Mouse (Mus musculus): ENCODE measurements around the gene Bmpr1b. TPM values are rescaled to one million over a fixed set of nuclear protein-coding genes. Genes with fewer than 3 reads are reported as not detected.

Gene Bmpr1b
- total and polyA plus RNA-seq, 3 experiments, result 0.04 TPM; not detected in 1

GRCm38 (mm10) chr3:142089684-142090083, 79.5 kb downstream of the Bmpr1b start:
- no peaks in the 10 kb centered on the region for H3K9me3 ChIP-seq (replicated peaks; ENCODE audit: low read length)
- H3K27ac ChIP-seq (ENCODE audit: insufficient read depth, low read depth), result no peak overlapping the region
- H3K4me2 ChIP-seq (ENCODE audit: insufficient read depth, low read depth, poor library complexity, severe bottlenecking), result no peak overlapping the region
- in situ Hi-C loops (cut with MboI; ENCODE audit: low pct_ligation_motif_present, low pct_unique_long_range_greater_than_20kb, low sequenced_read_pairs), result no loop called here
- H3K79me2 ChIP-seq (replicated peaks; ENCODE audit: control insufficient read depth, extremely low read depth, insufficient read depth, poor library complexity, severe bottlenecking), result no peaks in the 10 kb centered on the region
- H3K36me3 ChIP-seq (replicated peaks in 1 of 2; ENCODE audit: control insufficient read depth in 1 of 2, insufficient read depth in 1 of 2, low read length in 1 of 2), result no peaks in the 10 kb centered on the region
- TF ChIP-seq MYC (IDR thresholded peaks at IDR 0.05; ENCODE audit: low read depth, low read length) (no peak), SMC3 (IDR thresholded peaks at IDR 0.05; ENCODE audit: low read depth, low read length) (no peak), JUN (IDR thresholded peaks at IDR 0.05; ENCODE audit: insufficient read depth, low read depth, low read length) (no peak), GABPA (IDR thresholded peaks at IDR 0.05; ENCODE audit: insufficient replicate concordance, low read depth, low read length) (no peak), EP300 (IDR thresholded peaks at IDR 0.05; ENCODE audit: low read length) (no peak), MAX (IDR thresholded peaks at IDR 0.05; ENCODE audit: low read length) (no peak), ZC3H11A (IDR thresholded peaks at IDR 0.05; ENCODE audit: low read depth, low read length) (no peak), MXI1 (IDR thresholded peaks at IDR 0.05; ENCODE audit: low read depth, low read length) (no peak), NELFE (IDR thresholded peaks at IDR 0.05; ENCODE audit: low read depth, low read length) (no peak), ELF1 (IDR thresholded peaks at IDR 0.05; ENCODE audit: low read depth, low read length) (no peak), PAX5 (IDR thresholded peaks at IDR 0.05; ENCODE audit: low read length) (no peak), CHD2 (IDR thresholded peaks at IDR 0.05; ENCODE audit: low read length) (no peak), ETS1 (conservative IDR thresholded peaks at IDR 0.05; ENCODE audit: low read depth, low read length) (no peak), CTCF (conservative IDR thresholded peaks at IDR 0.05 in 1 of 2, IDR thresholded peaks at IDR 0.05 in 1 of 2; ENCODE audit: low read depth in 2 of 2, low read length in 2 of 2) (no peak)
- dilution Hi-C loops (cut with MboI; ENCODE audit: extremely low pct_ligation_motif_present, extremely low pct_unique_long_range_greater_than_20kb, low sequenced_read_pairs), result no loop called here
- H3K4me3 ChIP-seq (replicated peaks in 1 of 3; ENCODE audit: low read depth in 2 of 3, low read length in 2 of 3, poor library complexity in 1 of 3), result no peak overlapping the region
- H3K9ac ChIP-seq (ENCODE audit: insufficient read depth, low read depth), result no peak overlapping the region
- no peak for DNase-seq (ENCODE audit: extremely low read depth)
- no peaks in the 10 kb centered on the region for H3K27me3 ChIP-seq (replicated peaks)
- peaks cover 3 to 9% of the 10 kb centered on the region in 2 experiments; a peak in 3 of 4 replicates for H3K4me1 ChIP-seq (ENCODE audit: control insufficient read depth in 1 of 2, insufficient read depth in 2 of 2)

- Histone ChIP-seq H3K4me1 (ENCODE audit: control insufficient read depth in 1 of 2, insufficient read depth in 2 of 2) (peaks cover 3 to 9% of the 10 kb centered on the region in 2 experiments; a peak in 3 of 4 replicates), H3K79me2 (replicated peaks; ENCODE audit: control insufficient read depth, extremely low read depth, insufficient read depth, poor library complexity, severe bottlenecking) (no peaks in the 10 kb centered on the region), H3K9ac (ENCODE audit: insufficient read depth, low read depth) (no peak overlapping the region), H3K4me3 (replicated peaks in 1 of 3; ENCODE audit: low read depth in 2 of 3, low read length in 2 of 3, poor library complexity in 1 of 3) (no peak overlapping the region), H3K4me2 (ENCODE audit: insufficient read depth, low read depth, poor library complexity, severe bottlenecking) (peak overlapping the region; percentile 11), H3K36me3 (replicated peaks in 1 of 2; ENCODE audit: control insufficient read depth in 1 of 2, insufficient read depth in 1 of 2, low read length in 1 of 2) (no peaks in the 10 kb centered on the region), H3K9me3 (replicated peaks; ENCODE audit: low read length) (no peaks in the 10 kb centered on the region), H3K27ac (ENCODE audit: insufficient read depth, low read depth) (no peak overlapping the region), H3K27me3 (replicated peaks) (no peaks in the 10 kb centered on the region)
- peak; percentile 31 for DNase-seq (ENCODE audit: extremely low read depth)
- dilution Hi-C loops (cut with MboI; ENCODE audit: extremely low pct_ligation_motif_present, extremely low pct_unique_long_range_greater_than_20kb, low sequenced_read_pairs) (no loop called here), in situ Hi-C loops (cut with MboI; ENCODE audit: low pct_ligation_motif_present, low pct_unique_long_range_greater_than_20kb, low sequenced_read_pairs) (no loop called here)
- TF ChIP-seq CTCF (conservative IDR thresholded peaks at IDR 0.05 in 1 of 2, IDR thresholded peaks at IDR 0.05 in 1 of 2; ENCODE audit: low read depth in 2 of 2, low read length in 2 of 2) (no peak), ETS1 (conservative IDR thresholded peaks at IDR 0.05; ENCODE audit: low read depth, low read length) (no peak), TCF12 (IDR thresholded peaks at IDR 0.05; ENCODE audit: low read depth, low read length) (no peak), JUN (IDR thresholded peaks at IDR 0.05; ENCODE audit: insufficient read depth, low read depth, low read length) (peak; percentile 26; the same call in 1 of the 2 replicates), SMC3 (IDR thresholded peaks at IDR 0.05; ENCODE audit: low read depth, low read length) (no peak), CHD2 (IDR thresholded peaks at IDR 0.05; ENCODE audit: low read length) (no peak), CHD1 (IDR thresholded peaks at IDR 0.05; ENCODE audit: low read depth, low read length) (no peak), NRF1 (IDR thresholded peaks at IDR 0.05; ENCODE audit: low read depth, low read length) (no peak), E2F4 (IDR thresholded peaks at IDR 0.05; ENCODE audit: insufficient replicate concordance, low read depth, low read length) (no peak), POLR2A (IDR thresholded peaks at IDR 0.05; ENCODE audit: low read depth, low read length) (no peak), JUND (conservative IDR thresholded peaks at IDR 0.05; ENCODE audit: low read depth, low read length) (peak; percentile 57; the same call in 1 of the 2 replicates), RAD21 (IDR thresholded peaks at IDR 0.05; ENCODE audit: low read depth, low read length) (no peak), ZKSCAN1 (IDR thresholded peaks at IDR 0.05; ENCODE audit: borderline replicate concordance, low read depth, low read length) (no peak), BHLHE40 (IDR thresholded peaks at IDR 0.05; ENCODE audit: low read depth, low read length) (peak; percentile 46; the same call in 1 of the 2 replicates), HCFC1 (IDR thresholded peaks at IDR 0.05; ENCODE audit: low read depth, low read length) (no peak), MEF2A (IDR thresholded peaks at IDR 0.05; ENCODE audit: borderline replicate concordance, low read depth, low read length) (peak; percentile 52; the same call in 1 of the 2 replicates), POLR2AphosphoS2 (IDR thresholded peaks at IDR 0.05; ENCODE audit: low read depth, low read length) (no peak), MXI1 (IDR thresholded peaks at IDR 0.05; ENCODE audit: low read depth, low read length) (no peak), GABPA (IDR thresholded peaks at IDR 0.05; ENCODE audit: insufficient replicate concordance, low read depth, low read length) (no peak), MAX (IDR thresholded peaks at IDR 0.05; ENCODE audit: low read length) (no peak), ZC3H11A (IDR thresholded peaks at IDR 0.05; ENCODE audit: low read depth, low read length) (no peak), MAFK (IDR thresholded peaks at IDR 0.05; ENCODE audit: insufficient replicate concordance, low read length) (peak; percentile 11; the same call in 1 of the 2 replicates), KAT2A (IDR thresholded peaks at IDR 0.05; ENCODE audit: insufficient replicate concordance, low read length) (no peak), USF1 (IDR thresholded peaks at IDR 0.05; ENCODE audit: low read depth, low read length) (no peak), USF2 (conservative IDR thresholded peaks at IDR 0.05; ENCODE audit: low read depth, low read length) (no peak), IRF4 (IDR thresholded peaks at IDR 0.05; ENCODE audit: low read depth, low read length) (peak; percentile 75; the same call in 1 of the 2 replicates)
Observed at GRCm38 (mm10) chr3:142085938-142086337, 83.3 kb downstream of the Bmpr1b start.

Data from CH12.LX (cell line).